Mouse (Mus musculus) lung, embryonic 16.5 days (tissue): ENCODE results near the gene Ncoa3. TPM values are rescaled to one million over a fixed set of nuclear protein-coding genes. Genes with fewer than 3 reads are reported as not detected.

Experiments
- ATAC-seq: fragments of 200-750 bp; cut with Nextera tagmentation; 2 replicates; pipeline ENCODE4 v1.8.0; 2017; ENCODE audit warnings: low read depth, mild to moderate bottlenecking, moderate library complexity
- H3K27ac ChIP-seq: fragments of 300-500 bp; sonication (generic); 2 replicates; pipeline ENCODE4 v1.5.1; 2014; ENCODE audit warnings: mild to moderate bottlenecking, control low read depth, low read length
- H3K27me3 ChIP-seq: fragments of 300-500 bp; sonication (generic); 2 replicates; pipeline ENCODE4 v1.6.1; 2014; ENCODE audit warnings: low read depth, low read length, mixed read lengths; ENCODE audit not compliant: control insufficient read depth, insufficient read depth
- H3K36me3 ChIP-seq: fragments of 300-500 bp; sonication (generic); 2 replicates; pipeline ENCODE4 v1.6.1; 2014; ENCODE audit warnings: low read length; ENCODE audit not compliant: control insufficient read depth, insufficient read depth
- H3K4me1 ChIP-seq: fragments of 300-500 bp; sonication (generic); replicated peaks from 2 replicates; pipeline ENCODE4 v1.6.1; 2014; ENCODE audit warnings: low read length, mixed read lengths; ENCODE audit not compliant: control insufficient read depth, insufficient read depth
- H3K4me2 ChIP-seq: fragments of 300-500 bp; sonication (generic); 2 replicates; pipeline ENCODE4 v1.6.1; 2014; ENCODE audit warnings: low read depth, low read length, control low read depth
- H3K4me3 ChIP-seq: fragments of 300-500 bp; sonication (generic); 2 replicates; pipeline ENCODE4 v1.5.1; 2014; ENCODE audit warnings: mild to moderate bottlenecking, low read length, control low read depth
- H3K9ac ChIP-seq: fragments of 300-500 bp; sonication (generic); 2 replicates; pipeline ENCODE4 v1.6.1; 2014; ENCODE audit warnings: low read length, control low read depth
- H3K9me3 ChIP-seq: fragments of 300-500 bp; sonication (generic); 2 replicates; pipeline ENCODE4 v1.6.1; 2016; ENCODE audit warnings: low read length; ENCODE audit not compliant: control insufficient read depth
- WGBS: fragments of 180-500 bp; shearing (Covaris S2); extraction: QIAGEN DNeasy Blood & Tissue Kit; methylation state at CpG from one replicate; pipeline ENCODE4 v1.1.7; 2014; 5-methylcytosine and 5-hydroxymethylcytosine counted together
- polyA plus RNA-seq: library from polyadenylated mRNA; unstranded; fragments of >200 nt; fragmentation: Nextera tagmentation; extraction: Ambion mirVana; gene quantifications from 2 replicates; pipeline ENCODE4 v1.2.1, GENCODE M21; 2015

Gene Ncoa3
- polyA plus RNA-seq, 1 experiment from 2014 or later: 12.1 TPM

DNA sequence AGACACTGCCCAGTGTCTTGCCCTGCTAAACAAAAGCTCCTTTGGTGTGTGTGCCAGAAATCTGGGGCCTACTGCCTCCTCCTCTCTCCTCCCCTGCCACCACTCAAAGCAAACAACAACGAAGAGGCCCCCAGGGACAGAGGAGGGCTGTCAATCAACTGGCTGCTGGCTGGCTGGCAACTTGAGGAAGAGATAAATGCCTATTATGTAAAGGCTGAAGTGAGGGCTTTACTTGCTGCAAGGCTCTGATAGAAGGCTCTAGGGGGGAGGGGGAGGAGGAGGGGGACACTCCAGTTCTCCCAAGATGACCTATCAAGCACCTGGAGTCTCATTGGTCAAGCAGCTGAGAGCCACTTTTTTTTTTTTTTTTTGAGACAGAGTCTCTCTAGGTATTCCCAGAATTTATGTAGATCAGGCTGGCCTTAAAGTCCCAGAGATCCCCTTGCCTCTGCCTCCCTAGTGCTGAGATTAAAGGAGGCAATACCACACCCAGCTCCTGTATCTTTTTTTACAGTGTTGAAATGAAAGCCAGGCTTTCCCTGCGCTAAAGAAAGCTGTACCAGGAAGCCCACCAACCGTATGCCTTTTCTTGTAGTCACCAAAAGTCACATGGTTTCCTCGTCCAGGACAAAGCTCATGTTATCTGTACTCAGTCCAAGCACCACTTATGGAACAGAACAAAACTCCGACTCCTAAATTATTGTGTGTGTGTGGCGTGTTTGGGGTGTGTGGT, 24.4 kb upstream of the Ncoa3 start:
- 55% methylated on average over 6 of the region's 6 CpGs for WGBS
- no peak overlapping the region for H3K4me2 ChIP-seq
- H3K4me1 ChIP-seq: peaks cover 14% of the 10 kb centered on the region; the same call in 1 of the 2 replicates
- no peak overlapping the region for H3K4me3 ChIP-seq
- no peak overlapping the region for H3K27ac ChIP-seq
- no peaks in the 10 kb centered on the region for H3K36me3 ChIP-seq
- H3K27me3 ChIP-seq: no peaks in the 10 kb centered on the region
- ATAC-seq: no peak
- H3K9me3 ChIP-seq: no peaks in the 10 kb centered on the region
- no peak overlapping the region for H3K9ac ChIP-seq

DNA sequence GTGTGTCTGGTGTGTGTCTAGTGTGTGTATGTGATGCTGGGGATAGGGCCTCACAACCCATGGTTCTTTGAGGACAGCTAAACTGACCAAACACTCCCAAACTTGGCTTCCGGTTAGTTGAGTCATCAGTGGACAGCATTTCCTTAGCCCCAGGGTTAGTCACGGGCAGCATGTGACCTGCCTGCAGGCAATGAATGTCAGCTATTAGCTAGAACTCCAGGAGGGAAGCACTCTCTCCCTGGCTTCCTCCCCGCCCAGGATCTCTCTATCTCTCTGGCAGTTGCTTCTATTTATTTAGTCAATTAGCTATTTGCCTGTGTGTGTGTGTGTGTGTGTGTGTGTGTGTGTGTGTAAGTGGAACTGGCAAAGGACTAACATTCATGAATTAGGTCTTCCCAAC, 23.6 kb upstream of the Ncoa3 start:
- peak; percentile 71 for ATAC-seq
- no peaks in the 10 kb centered on the region for H3K27me3 ChIP-seq
- H3K36me3 ChIP-seq: no peaks in the 10 kb centered on the region
- H3K9ac ChIP-seq: no peak overlapping the region
- H3K9me3 ChIP-seq: no peaks in the 10 kb centered on the region
- WGBS: 27% methylated on average over 3 of the region's 3 CpGs
- H3K4me1 ChIP-seq: peaks cover 14% of the 10 kb centered on the region; the same call in 1 of the 2 replicates
- H3K4me2 ChIP-seq: no peak overlapping the region
- H3K4me3 ChIP-seq: no peak overlapping the region
- H3K27ac ChIP-seq: no peak overlapping the region

DNA sequence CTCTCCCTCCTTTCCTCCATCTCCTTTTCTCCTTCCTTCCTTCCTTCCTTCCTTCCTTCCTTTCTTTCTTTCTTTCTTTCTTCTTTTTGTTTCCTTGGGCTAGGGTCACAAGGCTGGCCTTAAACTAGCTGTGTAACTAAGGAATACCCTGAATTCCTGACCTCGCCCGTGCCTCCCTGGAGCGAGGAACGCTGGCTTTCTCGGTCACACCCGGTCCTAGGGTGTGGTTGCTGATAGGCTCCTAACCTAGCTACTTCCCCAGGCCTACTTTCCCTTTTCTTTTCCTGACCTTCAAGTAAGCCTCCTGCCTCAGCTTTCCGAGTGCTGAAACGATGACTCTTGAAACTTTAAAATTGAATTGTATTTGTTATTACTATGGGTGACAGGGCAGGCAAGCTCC, 23.0 kb upstream of the Ncoa3 start:
- H3K36me3 ChIP-seq: no peaks in the 10 kb centered on the region
- WGBS: 27% methylated on average over 8 of the region's 8 CpGs
- peaks cover 14% of the 10 kb centered on the region; the same call in 1 of the 2 replicates for H3K4me1 ChIP-seq
- no peak overlapping the region for H3K27ac ChIP-seq
- no peak overlapping the region for H3K9ac ChIP-seq
- no peak for ATAC-seq
- no peaks in the 10 kb centered on the region for H3K27me3 ChIP-seq
- H3K4me2 ChIP-seq: no peak overlapping the region
- H3K4me3 ChIP-seq: no peak overlapping the region
- H3K9me3 ChIP-seq: no peaks in the 10 kb centered on the region

DNA sequence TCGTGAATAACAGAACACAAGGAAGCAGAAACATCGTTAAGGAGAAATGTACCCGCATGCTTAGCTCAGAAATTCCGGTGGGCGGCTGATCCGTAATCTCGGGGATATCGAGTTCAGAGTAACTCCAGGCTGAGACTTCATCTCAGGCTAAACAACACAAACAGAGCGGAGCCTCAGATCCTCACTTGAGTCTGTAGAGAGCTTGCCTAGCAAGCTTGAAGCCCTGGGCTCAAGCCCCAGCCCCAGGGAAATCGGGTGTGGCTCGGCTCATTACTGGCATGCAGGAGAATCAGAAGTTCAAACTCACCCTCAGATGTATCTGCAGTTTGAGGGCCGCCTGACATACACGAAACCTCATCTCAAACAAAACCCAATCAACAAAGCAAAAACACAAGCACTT, 22.5 kb upstream of the Ncoa3 start:
- Histone ChIP-seq H3K9ac (no peak overlapping the region), H3K9me3 (no peaks in the 10 kb centered on the region), H3K27ac (no peak overlapping the region), H3K4me1 (peaks cover 14% of the 10 kb centered on the region; the same call in 1 of the 2 replicates), H3K4me3 (no peak overlapping the region), H3K27me3 (no peaks in the 10 kb centered on the region), H3K4me2 (no peak overlapping the region), H3K36me3 (no peaks in the 10 kb centered on the region)
- ATAC-seq: no peak
- WGBS: 75% methylated on average over 13 of the region's 13 CpGs

DNA sequence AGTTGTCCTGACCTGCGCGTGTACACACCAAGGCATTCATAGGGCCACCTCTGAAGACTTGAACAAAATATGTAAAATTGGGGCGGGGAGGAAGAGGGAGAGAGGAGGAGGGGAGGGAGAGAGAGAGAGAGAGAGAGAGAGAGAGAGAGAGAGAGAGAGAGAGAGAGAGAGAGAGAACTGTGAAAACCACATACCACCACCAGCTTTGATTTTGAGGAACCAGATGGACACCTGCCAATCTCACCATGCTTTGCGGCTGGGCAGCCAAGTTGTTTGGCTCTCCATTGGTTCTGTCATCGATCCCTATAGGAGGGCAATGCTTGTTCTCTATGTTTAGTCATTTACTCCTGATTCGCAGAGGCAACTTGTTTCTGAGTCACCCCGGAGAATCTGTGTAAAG, 21.7 kb upstream of the Ncoa3 start:
- H3K4me1 ChIP-seq: peaks cover 14% of the 10 kb centered on the region; the same call in 1 of the 2 replicates
- no peak overlapping the region for H3K27ac ChIP-seq
- no peaks in the 10 kb centered on the region for H3K36me3 ChIP-seq
- H3K9me3 ChIP-seq: no peaks in the 10 kb centered on the region
- H3K4me2 ChIP-seq: no peak overlapping the region
- no peak overlapping the region for H3K4me3 ChIP-seq
- no peaks in the 10 kb centered on the region for H3K27me3 ChIP-seq
- 89% methylated on average over 7 of the region's 7 CpGs for WGBS
- H3K9ac ChIP-seq: no peak overlapping the region
- ATAC-seq: no peak

DNA sequence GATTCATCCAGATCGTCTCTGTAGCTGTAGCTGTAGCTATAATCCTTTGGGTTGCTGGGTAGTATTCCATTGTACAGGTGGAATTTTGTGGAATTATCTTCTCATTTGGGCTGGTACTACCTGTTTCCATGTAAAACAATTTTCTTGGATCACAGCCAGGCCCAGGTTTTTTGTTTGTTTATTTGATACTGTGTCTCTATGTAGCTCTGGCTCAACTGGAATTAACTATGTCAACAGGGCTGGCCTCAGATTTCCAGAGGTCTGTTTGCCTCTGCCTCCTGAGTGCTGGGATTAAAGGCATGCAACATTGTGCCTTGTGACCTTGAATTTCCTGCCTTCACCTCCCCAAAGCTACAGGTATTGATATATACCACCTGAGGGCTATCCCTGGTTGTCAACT, 18.1 kb upstream of the Ncoa3 start:
- Histone ChIP-seq H3K27ac (no peak overlapping the region), H3K4me3 (no peak overlapping the region), H3K4me2 (no peak overlapping the region), H3K9me3 (no peaks in the 10 kb centered on the region), H3K9ac (no peak overlapping the region), H3K27me3 (no peaks in the 10 kb centered on the region), H3K4me1 (peaks cover 3% of the 10 kb centered on the region; the same call in 1 of the 2 replicates), H3K36me3 (no peaks in the 10 kb centered on the region)
- 81% methylated on average over 1 of the region's 1 CpGs for WGBS
- no peak for ATAC-seq

DNA sequence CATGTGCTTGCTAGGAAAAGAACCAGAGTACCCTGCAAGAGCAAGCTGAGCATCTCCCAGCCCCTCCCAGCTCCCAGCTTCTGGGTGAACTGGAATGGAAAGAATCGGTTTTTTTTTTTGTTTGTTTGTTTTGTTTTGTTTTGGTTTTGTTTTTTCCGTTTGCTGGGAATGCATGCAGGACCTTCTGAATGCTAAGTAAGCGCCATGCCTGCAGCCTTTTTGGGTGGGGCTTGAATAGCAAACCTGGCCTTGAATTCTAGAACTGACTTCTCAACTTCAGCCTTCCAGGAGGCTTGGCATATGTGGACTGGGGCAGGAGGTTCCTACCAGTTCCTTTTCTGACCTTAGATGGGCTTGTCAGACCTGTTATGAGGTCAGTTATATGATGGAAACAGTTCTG, 16.2 kb upstream of the Ncoa3 start:
- ATAC-seq: no peak
- Histone ChIP-seq H3K27ac (no peak overlapping the region), H3K4me3 (no peak overlapping the region), H3K27me3 (no peaks in the 10 kb centered on the region), H3K36me3 (no peaks in the 10 kb centered on the region), H3K9me3 (no peaks in the 10 kb centered on the region), H3K9ac (no peak overlapping the region), H3K4me1 (no peaks in the 10 kb centered on the region), H3K4me2 (no peak overlapping the region)
- WGBS: 56% methylated on average over 3 of the region's 3 CpGs

DNA sequence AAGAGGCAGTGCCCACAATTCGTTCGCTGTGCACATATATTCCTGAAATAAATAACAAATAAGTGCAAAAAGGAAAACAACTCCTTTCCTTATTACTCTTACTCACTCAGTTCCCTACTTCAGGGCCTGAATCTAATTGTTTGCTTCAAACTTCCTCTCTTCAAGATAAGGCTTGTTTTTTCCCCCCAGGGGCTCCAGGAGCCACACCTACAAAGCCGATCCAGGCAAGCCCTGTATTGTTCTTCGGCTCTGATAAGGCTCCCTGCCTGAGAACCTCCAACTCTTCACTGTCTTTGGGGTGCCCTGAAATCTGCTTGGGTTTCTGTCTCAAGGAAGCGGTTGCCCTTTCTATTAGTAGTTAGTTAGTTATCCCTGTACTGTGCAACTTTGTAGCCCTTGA, 15.6 kb upstream of the Ncoa3 start:
- no peak overlapping the region for H3K4me3 ChIP-seq
- H3K27ac ChIP-seq: no peak overlapping the region

DNA sequence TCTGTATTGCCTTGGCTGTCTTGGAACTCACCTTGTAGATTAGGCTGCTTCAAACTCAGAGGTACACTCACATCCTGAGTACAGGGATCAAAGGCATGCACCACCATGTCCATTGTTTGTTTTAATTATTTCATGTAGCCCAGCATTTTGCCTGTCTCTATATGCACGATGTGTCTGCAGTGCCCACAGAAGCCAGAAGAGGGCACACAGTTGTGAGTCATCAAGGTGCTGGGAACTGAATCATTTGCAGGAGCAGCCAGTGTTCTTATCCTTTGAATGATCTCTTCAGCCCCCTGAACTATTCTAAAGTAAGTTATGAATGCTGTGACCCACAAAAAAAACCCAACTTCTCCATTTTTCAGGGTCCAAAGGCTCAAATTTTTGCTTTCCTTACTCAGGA, 14.3 kb upstream of the Ncoa3 start:
- H3K4me1 ChIP-seq: no peaks in the 10 kb centered on the region; the same call in 1 of the 2 replicates
- H3K4me2 ChIP-seq: no peak overlapping the region
- no peak for ATAC-seq
- no peaks in the 10 kb centered on the region for H3K36me3 ChIP-seq
- H3K9me3 ChIP-seq: no peaks in the 10 kb centered on the region
- H3K27ac ChIP-seq: no peak overlapping the region
- H3K4me3 ChIP-seq: no peak overlapping the region
- WGBS: 89% methylated on average over 1 of the region's 1 CpGs
- no peaks in the 10 kb centered on the region for H3K27me3 ChIP-seq
- no peak overlapping the region for H3K9ac ChIP-seq

More for the DNA sequence above, 15.6 kb upstream of the Ncoa3 start:
- Histone ChIP-seq H3K4me2 (no peak overlapping the region), H3K27me3 (no peaks in the 10 kb centered on the region), H3K4me1 (no peaks in the 10 kb centered on the region), H3K9me3 (no peaks in the 10 kb centered on the region), H3K9ac (no peak overlapping the region), H3K36me3 (no peaks in the 10 kb centered on the region)
- WGBS: 55% methylated on average over 5 of the region's 5 CpGs
- no peak for ATAC-seq
